Mouse (Mus musculus): ENCODE measurements around the gene Gm21060. TPM values are rescaled to one million over a fixed set of nuclear protein-coding genes. Genes with fewer than 3 reads are reported as not detected.
"Not testable (repeated sequence)": the region's sequence is repeated elsewhere in the genome, so short reads cannot be mapped to it uniquely, and the experiment has no call there.

Gm21060 gene
- polyA plus RNA-seq, 2 experiments = not detected

- H3K4me1 ChIP-seq (replicated peaks; ENCODE audit: control insufficient read depth in 2 of 2, insufficient read depth in 2 of 2, low read length in 1 of 2) = no peaks in the 10 kb centered on the region
These were observed 39.1 kb downstream of the Gm21060 start for GRCm38 (mm10) chr19:61257733-61258132.

DNA sequence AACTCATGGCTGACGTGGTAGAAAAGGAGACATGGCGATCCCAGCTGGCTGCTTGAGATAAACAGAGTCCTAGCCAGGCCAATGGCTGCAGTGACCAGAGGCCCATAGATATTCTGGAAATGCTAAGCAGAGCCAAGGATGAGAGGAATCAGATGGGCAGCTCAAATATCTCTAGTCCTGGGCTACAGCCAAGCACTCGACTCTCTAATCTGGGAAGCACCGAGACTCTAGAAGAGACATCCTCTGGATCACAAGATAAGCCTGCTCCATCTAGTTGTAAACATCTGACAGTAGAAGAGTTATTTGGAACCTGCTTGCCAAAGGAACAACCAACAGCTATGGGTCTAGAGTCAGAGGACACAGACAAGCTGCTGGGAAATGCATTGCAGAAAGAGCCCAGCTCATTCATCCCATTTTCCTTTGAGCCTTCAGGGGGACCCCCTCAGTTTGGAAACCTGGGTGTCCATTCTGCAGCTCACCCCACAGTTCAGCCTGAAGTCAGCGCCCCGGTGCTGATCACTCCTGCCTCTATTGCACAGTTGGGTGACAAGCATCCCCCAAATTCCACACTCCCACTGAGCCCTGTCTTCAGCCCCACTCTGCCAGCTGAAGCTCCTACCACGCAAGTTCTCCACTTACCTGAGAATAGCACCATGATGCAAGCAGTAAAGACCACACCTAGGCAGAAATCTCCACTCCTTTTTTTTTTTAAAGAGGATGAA lies 40.5 kb downstream of the Gm21060 start:
- Histone ChIP-seq H3K9me3 (ENCODE audit: control insufficient read depth, low read length) (no peaks in the 10 kb centered on the region), H3K36me3 (replicated peaks; ENCODE audit: control insufficient read depth, insufficient read depth, low read depth) (no peaks in the 10 kb centered on the region), H3K9ac (replicated peaks) (no peak overlapping the region), H3K27ac (no peak overlapping the region), H3K27me3 (ENCODE audit: control insufficient read depth, insufficient read depth, low read length) (no peaks in the 10 kb centered on the region), H3K4me2 (ENCODE audit: low read depth) (no peak overlapping the region), H3K4me3 (ENCODE audit: insufficient read depth in 1 of 2, low read depth in 2 of 2, low read length in 2 of 2) (no peak overlapping the region), H3K4me1 (replicated peaks; ENCODE audit: control insufficient read depth in 2 of 2, insufficient read depth in 2 of 2, low read length in 1 of 2) (no peaks in the 10 kb centered on the region)
- ATAC-seq (ENCODE audit: insufficient read depth) (no peak), DNase-seq (ENCODE audit: low read depth in 3 of 3, low spot score in 3 of 3) (no peak)
- TF ChIP-seq CTCF (IDR thresholded peaks at IDR 0.05; ENCODE audit: low read depth) (no peak), EP300 (IDR thresholded peaks at IDR 0.05; ENCODE audit: low read depth) (no peak)
- 65% methylated on average over 7 of the region's 7 CpGs for WGBS (ENCODE audit: insufficient replicate concordance)

More at GRCm38 (mm10) chr19:61257733-61258132, 39.1 kb downstream of the Gm21060 start:
- no peak overlapping the region for H3K4me2 ChIP-seq (ENCODE audit: low read depth)
- TF ChIP-seq CTCF (IDR thresholded peaks at IDR 0.05; ENCODE audit: low read depth) (no peak), EP300 (IDR thresholded peaks at IDR 0.05; ENCODE audit: low read depth) (no peak)
- H3K27ac ChIP-seq = no peak overlapping the region
- ATAC-seq (ENCODE audit: insufficient read depth) = no peak
- no peaks in the 10 kb centered on the region for H3K36me3 ChIP-seq (replicated peaks; ENCODE audit: control insufficient read depth, insufficient read depth, low read depth)
- no peaks in the 10 kb centered on the region for H3K27me3 ChIP-seq (ENCODE audit: control insufficient read depth, insufficient read depth, low read length)
- DNase-seq (ENCODE audit: low read depth in 3 of 3, low spot score in 3 of 3) = no peak
- 79% methylated on average over 18 of the region's 18 CpGs for WGBS (ENCODE audit: insufficient replicate concordance)
- no peaks in the 10 kb centered on the region for H3K9me3 ChIP-seq (ENCODE audit: control insufficient read depth, low read length)
- H3K4me3 ChIP-seq (ENCODE audit: insufficient read depth in 1 of 2, low read depth in 2 of 2, low read length in 2 of 2) = no peak overlapping the region
- H3K9ac ChIP-seq (replicated peaks) = no peak overlapping the region

- not testable (repeated sequence) for H3K4me3 ChIP-seq (ENCODE audit: insufficient read depth in 1 of 2, low read depth in 2 of 2, low read length in 2 of 2); H3K9me3 ChIP-seq (ENCODE audit: control insufficient read depth, low read length); H3K4me1 ChIP-seq (replicated peaks; ENCODE audit: control insufficient read depth in 2 of 2, insufficient read depth in 2 of 2, low read length in 1 of 2); H3K36me3 ChIP-seq (replicated peaks; ENCODE audit: control insufficient read depth, insufficient read depth, low read depth); H3K27ac ChIP-seq; DNase-seq (ENCODE audit: low read depth in 3 of 3, low spot score in 3 of 3); H3K4me2 ChIP-seq (ENCODE audit: low read depth); ATAC-seq (ENCODE audit: insufficient read depth); H3K9ac ChIP-seq (replicated peaks); H3K27me3 ChIP-seq (ENCODE audit: control insufficient read depth, insufficient read depth, low read length)
- 60% methylated on average over 4 of the region's 4 CpGs for WGBS (ENCODE audit: insufficient replicate concordance)
These were observed 49.5 kb downstream of the Gm21060 start for GRCm38 (mm10) chr19:61247334-61247733.

Other genes with a start within 250 kb of the Gm21060 start
- 3.0 and 5.7 TPM in 2 replicates for gene Zfp950, start 156.2 kb downstream of the Gm21060 start, polyA plus RNA-seq (2012; rRNA removed)
- gene Zfp950, start 156.2 kb downstream of the Gm21060 start, polyA plus RNA-seq (2014; fragmentation: Nextera tagmentation; extraction: Ambion mirVana) = 10.3 and 10.5 TPM in 2 replicates
- 0.02 TPM in 1 of 2 replicates, not detected in the other for gene Gm7102, start 120.8 kb downstream of the Gm21060 start, polyA plus RNA-seq (2012; rRNA removed)
- gene Gm7102, start 120.8 kb downstream of the Gm21060 start, polyA plus RNA-seq (2014; fragmentation: Nextera tagmentation; extraction: Ambion mirVana) = not detected in 2 replicates
- gene Gm6020, start 113.2 kb downstream of the Gm21060 start, polyA plus RNA-seq (2012; rRNA removed) = not detected in 2 replicates
- gene Gm6020, start 113.2 kb downstream of the Gm21060 start, polyA plus RNA-seq (2014; fragmentation: Nextera tagmentation; extraction: Ambion mirVana) = not detected in 2 replicates
- 20.2 and 26.0 TPM in 2 replicates for gene Csf2ra, start 68.6 kb downstream of the Gm21060 start, polyA plus RNA-seq (2012; rRNA removed)
- gene Csf2ra, start 68.6 kb downstream of the Gm21060 start, polyA plus RNA-seq (2014; fragmentation: Nextera tagmentation; extraction: Ambion mirVana) = 4.4 and 4.7 TPM in 2 replicates